Mouse (Mus musculus) lung, adult 2 months (tissue): ENCODE data around the gene Hpcal4. TPM values are rescaled to one million over a fixed set of nuclear protein-coding genes. Genes with fewer than 3 reads are reported as not detected.

Experiments used
- DNase-seq: peaks from one replicate; pipeline ENCODE4 v3.0.0; 2022
- H3K4me1 ChIP-seq: fragments of 200-500 bp; 2 replicates; pipeline ENCODE4 v1.6.1; 2011; ENCODE audit warnings: low read length; ENCODE audit not compliant: control insufficient read depth, insufficient read depth
- H3K4me3 ChIP-seq: fragments of 200-500 bp; replicated peaks from 2 replicates; pipeline ENCODE3; 2011; ENCODE audit warnings: low read depth, mild to moderate bottlenecking, control low read depth, low read length; ENCODE audit errors: extremely low read depth
- CTCF ChIP-seq: fragments of 200-500 bp; IDR thresholded peaks from 2 replicates; pipeline ENCODE4 v1.5.1; 2011; ENCODE audit warnings: mild to moderate bottlenecking, low read length, control low read depth; ENCODE audit not compliant: insufficient read depth
- POLR2A ChIP-seq: fragments of 200-500 bp; IDR thresholded peaks from 2 replicates; pipeline ENCODE4 v1.6.1; 2011; ENCODE audit warnings: low read depth, mild to moderate bottlenecking, control low read depth, low read length, borderline replicate concordance; ENCODE audit errors: extremely low read depth
- WGBS: fragments of 180-500 bp; shearing (Covaris S2); methylation state at CpG from one replicate; pipeline ENCODE4 v1.1.7; 2018; 5-methylcytosine and 5-hydroxymethylcytosine counted together
- polyA plus RNA-seq: library from polyadenylated mRNA; depleted of rRNA; stranded (reverse); fragments of >200 nt; gene quantifications from 2 replicates; pipeline ENCODE4 v1.2.3, GENCODE M21; 2012; rRNA removed

Gene Hpcal4
- polyA plus RNA-seq, 1 experiment: 2.8 TPM

DNA sequence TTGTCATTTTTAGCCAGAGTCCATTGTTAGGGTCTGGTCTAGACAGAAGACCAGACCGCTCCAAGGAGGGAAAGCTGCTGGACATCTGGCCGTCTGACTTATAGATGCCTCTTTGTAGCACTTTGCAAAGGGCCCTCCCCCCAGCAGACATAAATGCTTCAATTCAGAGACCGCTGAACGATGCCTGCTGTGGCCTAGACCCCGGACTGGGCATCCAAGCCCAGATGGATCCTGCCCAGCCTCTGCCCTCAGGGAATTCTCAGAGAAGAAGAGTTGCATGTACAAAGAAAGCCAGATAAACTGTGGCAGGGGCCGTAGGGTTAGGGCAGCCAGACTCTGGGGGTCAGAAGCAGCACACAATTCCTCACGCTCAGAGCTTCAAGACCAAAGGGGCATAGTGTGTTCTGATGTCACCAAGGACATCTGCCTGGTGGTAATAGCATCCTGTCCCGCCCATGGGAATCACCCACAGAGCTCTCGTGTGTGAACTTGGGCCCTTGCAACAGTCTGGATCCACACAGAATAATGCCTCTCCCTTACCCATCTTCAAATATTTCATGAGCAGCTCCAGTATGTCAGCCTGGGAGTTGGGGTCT, 52.9 kb downstream of the Hpcal4 start:
- no peak for DNase-seq
- Histone ChIP-seq H3K4me1 (no peaks in the 10 kb centered on the region; the same call in 1 of the 2 replicates), H3K4me3 (no peak overlapping the region)
- TF ChIP-seq POLR2A (no peak), CTCF (no peak)
- WGBS: 68% methylated on average over 9 of the region's 9 CpGs

GRCm38 (mm10) chr4:123236431-123237031, 53.5 kb downstream of the Hpcal4 start:
- 63% methylated on average over 13 of the region's 13 CpGs for WGBS
- no peak for DNase-seq
- Histone ChIP-seq H3K4me1 (no peaks in the 10 kb centered on the region; the same call in 1 of the 2 replicates), H3K4me3 (peak overlapping the region; percentile 21)
- TF ChIP-seq CTCF (no peak), POLR2A (peak; percentile 27; the same call in 1 of the 2 replicates)

GRCm38 (mm10) chr4:123237386-123238266, 54.6 kb downstream of the Hpcal4 start:
- H3K4me3 ChIP-seq: no peak overlapping the region

DNA sequence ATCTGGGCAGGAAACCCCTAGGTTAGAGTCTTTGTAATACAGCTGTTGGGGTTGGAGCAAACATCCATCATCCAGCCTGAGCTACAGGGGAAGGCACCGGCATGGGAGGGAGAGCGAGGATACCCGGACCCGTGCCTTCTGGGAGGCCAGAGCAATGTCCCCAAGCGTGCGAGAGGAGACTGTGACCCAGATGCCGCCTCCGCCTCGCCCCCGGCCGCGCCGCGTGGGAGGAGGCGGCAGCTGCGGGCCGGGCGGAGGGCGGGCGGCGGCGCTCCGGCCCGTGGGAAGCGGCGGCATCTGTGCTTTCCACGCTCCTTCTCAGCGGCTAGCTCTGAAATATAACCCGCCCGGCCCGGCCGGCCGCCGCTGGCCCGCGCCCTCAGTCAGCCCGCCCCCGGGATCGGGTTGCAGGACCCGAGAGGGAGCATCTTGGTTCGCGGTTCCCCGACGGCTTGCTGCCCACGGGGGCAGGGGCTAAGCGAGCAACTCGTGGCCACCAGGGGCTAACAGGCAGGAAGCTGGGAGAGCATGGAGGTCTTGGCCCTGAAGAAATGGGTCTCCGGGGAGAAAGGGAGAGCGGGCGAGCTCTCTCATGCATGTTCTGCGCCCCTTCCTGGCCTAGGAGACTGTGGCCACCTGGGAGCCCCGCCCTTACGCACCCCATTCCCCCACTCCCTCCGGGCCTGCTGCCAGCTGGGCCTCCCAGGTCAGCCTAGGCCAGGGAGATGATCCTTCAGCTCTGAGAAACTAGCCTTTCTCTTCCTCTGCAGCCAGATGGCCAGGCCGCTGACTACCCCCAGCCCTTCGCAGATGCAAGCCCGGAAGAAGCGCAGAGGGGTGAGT, 56.6 kb downstream of the Hpcal4 start:
- TF ChIP-seq CTCF (no peak), POLR2A (no peak)
- no peaks in the 10 kb centered on the region; the same call in 1 of the 2 replicates for H3K4me1 ChIP-seq
- DNase-seq: no peak
- H3K4me3 ChIP-seq: no peak overlapping the region
- WGBS: 7% methylated on average over 58 of the region's 58 CpGs

More at GRCm38 (mm10) chr4:123237386-123238266, 54.6 kb downstream of the Hpcal4 start:
- 45% methylated on average over 6 of the region's 6 CpGs for WGBS
- TF ChIP-seq CTCF (no peak), POLR2A (peak; percentile 18; the same call in 1 of the 2 replicates)
- DNase-seq: no peak
- no peaks in the 10 kb centered on the region; the same call in 1 of the 2 replicates for H3K4me1 ChIP-seq

Other genes with a start within 250 kb of the Hpcal4 start
- gene Mfsd2a, start 222.0 kb upstream of the Hpcal4 start, polyA plus RNA-seq: 7.2 and 11.3 TPM in 2 replicates
- 8.1 and 11.7 TPM in 2 replicates for gene Mycl, start 187.6 kb upstream of the Hpcal4 start, polyA plus RNA-seq
- gene Trit1, start 166.6 kb upstream of the Hpcal4 start, polyA plus RNA-seq: 4.2 and 4.5 TPM in 2 replicates
- gene Bmp8b, start 78.1 kb upstream of the Hpcal4 start, polyA plus RNA-seq: 0.06 and 0.07 TPM in 2 replicates
- not detected in 2 replicates for gene Oxct2b, start 67.0 kb upstream of the Hpcal4 start, polyA plus RNA-seq
- 13.0 and 15.3 TPM in 2 replicates for gene Ppie, start 43.3 kb upstream of the Hpcal4 start, polyA plus RNA-seq
- 0.69 and 0.77 TPM in 2 replicates for gene Nt5c1a, start 18.3 kb downstream of the Hpcal4 start, polyA plus RNA-seq
- gene Heyl, start 50.3 kb downstream of the Hpcal4 start, polyA plus RNA-seq: 17.9 and 18.0 TPM in 2 replicates
- 60.3 and 65.4 TPM in 2 replicates for gene Pabpc4, start 79.1 kb downstream of the Hpcal4 start, polyA plus RNA-seq
- not detected in 2 replicates for gene Oxct2a, start 140.4 kb downstream of the Hpcal4 start, polyA plus RNA-seq
- 0.27 and 0.55 TPM in 2 replicates for gene Bmp8a, start 160.0 kb downstream of the Hpcal4 start, polyA plus RNA-seq